Mouse (Mus musculus) heart, embryonic 15.5 days (tissue): ENCODE measurements at regions not wholly inside any gene's neighbourhood (a gene's known extent, or its start where the extent isn't known, plus 50 kb on each side); places are given as distances from the start of the nearest gene placed in this dataset.

Experiments
- ATAC-seq: fragments of 200-750 bp; cut with Nextera tagmentation; replicated peaks from 2 replicates; pipeline ENCODE4 v1.8.0; 2017; ENCODE audit warnings: low read depth, moderate TSS enrichment; ENCODE audit not compliant: insufficient number of reproducible peaks, insufficient read depth, low FRiP score
- H3K27ac ChIP-seq: fragments of 300-500 bp; sonication (generic); 2 replicates; pipeline ENCODE4 v1.5.1; 2015; ENCODE audit warnings: mild to moderate bottlenecking, inconsistent platforms
- H3K27me3 ChIP-seq: fragments of 300-500 bp; sonication (generic); 2 replicates; pipeline ENCODE4 v1.6.1; 2015; ENCODE audit warnings: inconsistent platforms
- H3K36me3 ChIP-seq: fragments of 300-500 bp; sonication (generic); 2 replicates; pipeline ENCODE4 v1.6.1; 2015; ENCODE audit warnings: mild to moderate bottlenecking, inconsistent platforms
- H3K4me1 ChIP-seq: fragments of 300-500 bp; sonication (generic); replicated peaks from 2 replicates; pipeline ENCODE4 v1.6.1; 2015; ENCODE audit warnings: inconsistent platforms
- H3K4me2 ChIP-seq: fragments of 300-500 bp; sonication (generic); 2 replicates; pipeline ENCODE4 v1.6.1; 2015; ENCODE audit warnings: inconsistent platforms, mild to moderate bottlenecking, moderate library complexity
- H3K4me3 ChIP-seq: fragments of 300-500 bp; sonication (generic); 2 replicates; pipeline ENCODE4 v1.5.1; 2015; ENCODE audit warnings: mild to moderate bottlenecking, inconsistent platforms
- H3K9ac ChIP-seq: fragments of 300-500 bp; sonication (generic); 2 replicates; pipeline ENCODE4 v1.6.1; 2015; ENCODE audit warnings: mild to moderate bottlenecking, inconsistent platforms
- H3K9me3 ChIP-seq: fragments of 300-500 bp; sonication (generic); replicated peaks from 2 replicates; pipeline ENCODE4 v1.6.1; 2016; ENCODE audit warnings: inconsistent platforms
- WGBS: fragments of 180-500 bp; shearing (Covaris S2); methylation state at CpG from one replicate; pipeline ENCODE4 v1.1.7; 2015; ENCODE audit warnings: mixed read lengths; 5-methylcytosine and 5-hydroxymethylcytosine counted together

GRCm38 (mm10) chr12:63598905-63599304 is 875.6 kb downstream of the Fscb start:
- Histone ChIP-seq H3K9ac (no peak overlapping the region), H3K4me1 (no peaks in the 10 kb centered on the region), H3K4me3 (no peak overlapping the region), H3K9me3 (no peaks in the 10 kb centered on the region), H3K27ac (no peak overlapping the region), H3K4me2 (no peak overlapping the region), H3K36me3 (no peaks in the 10 kb centered on the region), H3K27me3 (no peaks in the 10 kb centered on the region)
- ATAC-seq = no peak
- WGBS = 68% methylated on average over 6 of the region's 6 CpGs

GRCm38 (mm10) chr12:63554672-63555071 is 919.8 kb downstream of the Fscb start:
- no peak overlapping the region for H3K4me3 ChIP-seq
- no peaks in the 10 kb centered on the region for H3K27me3 ChIP-seq
- no peaks in the 10 kb centered on the region for H3K36me3 ChIP-seq
- no peak for ATAC-seq
- no peaks in the 10 kb centered on the region for H3K9me3 ChIP-seq
- H3K4me2 ChIP-seq = no peak overlapping the region
- no peak overlapping the region for H3K27ac ChIP-seq
- WGBS = 86% methylated on average over 1 of the region's 1 CpGs
- H3K9ac ChIP-seq = no peak overlapping the region
- H3K4me1 ChIP-seq = no peaks in the 10 kb centered on the region

- H3K9me3 ChIP-seq = no peaks in the 10 kb centered on the region
- peak overlapping the region; percentile 23; the same call in 1 of the 2 replicates for H3K4me3 ChIP-seq
- H3K27ac ChIP-seq = no peak overlapping the region
- 33% methylated on average over 4 of the region's 4 CpGs for WGBS
- H3K4me1 ChIP-seq = no peaks in the 10 kb centered on the region
- no peaks in the 10 kb centered on the region for H3K27me3 ChIP-seq
- no peak overlapping the region for H3K9ac ChIP-seq
- H3K4me2 ChIP-seq = peak overlapping the region; percentile 45; the same call in 1 of the 2 replicates
- no peak for ATAC-seq
- no peaks in the 10 kb centered on the region for H3K36me3 ChIP-seq
These were observed 921.7 kb downstream of the Fscb start for GRCm38 (mm10) chr12:63552831-63553230.

GRCm38 (mm10) chr12:63534084-63534483 is 940.4 kb downstream of the Fscb start:
- Histone ChIP-seq H3K4me1 (no peaks in the 10 kb centered on the region), H3K27ac (no peak overlapping the region), H3K4me2 (no peak overlapping the region), H3K36me3 (no peaks in the 10 kb centered on the region), H3K4me3 (no peak overlapping the region), H3K27me3 (no peaks in the 10 kb centered on the region), H3K9ac (no peak overlapping the region), H3K9me3 (no peaks in the 10 kb centered on the region)
- WGBS = 37% methylated on average over 1 of the region's 1 CpGs
- ATAC-seq = no peak

GRCm38 (mm10) chr12:63503774-63504173 is 970.7 kb downstream of the Fscb start:
- Histone ChIP-seq H3K27ac (no peak overlapping the region), H3K4me1 (no peaks in the 10 kb centered on the region; the same call in 1 of the 2 replicates), H3K4me3 (no peak overlapping the region), H3K27me3 (no peaks in the 10 kb centered on the region), H3K36me3 (no peaks in the 10 kb centered on the region), H3K4me2 (no peak overlapping the region), H3K9ac (no peak overlapping the region), H3K9me3 (no peaks in the 10 kb centered on the region)
- no peak for ATAC-seq
- WGBS = 18% methylated on average over 3 of the region's 3 CpGs

GRCm38 (mm10) chr12:63490405-63490804 is 984.1 kb downstream of the Fscb start:
- H3K4me2 ChIP-seq = no peak overlapping the region
- H3K4me3 ChIP-seq = no peak overlapping the region

GRCm38 (mm10) chr12:63484087-63484486 is 990.4 kb downstream of the Fscb start:
- H3K9me3 ChIP-seq = no peaks in the 10 kb centered on the region
- H3K4me3 ChIP-seq = no peak overlapping the region
- no peak overlapping the region for H3K9ac ChIP-seq
- 0 out of 2 replicates have a peak, but pooled peaks cover 3% of the 10 kb centered on the region for H3K4me1 ChIP-seq
- H3K36me3 ChIP-seq = no peaks in the 10 kb centered on the region
- H3K27me3 ChIP-seq = no peaks in the 10 kb centered on the region
- H3K4me2 ChIP-seq = no peak overlapping the region
- no peak overlapping the region for H3K27ac ChIP-seq
- ATAC-seq = no peak

More at GRCm38 (mm10) chr12:63490405-63490804, 984.1 kb downstream of the Fscb start:
- Histone ChIP-seq H3K27ac (no peak overlapping the region), H3K9ac (no peak overlapping the region), H3K9me3 (no peaks in the 10 kb centered on the region), H3K4me1 (peaks cover 3% of the 10 kb centered on the region; the same call in 1 of the 2 replicates), H3K36me3 (no peaks in the 10 kb centered on the region), H3K27me3 (no peaks in the 10 kb centered on the region)
- ATAC-seq = no peak

- H3K9ac ChIP-seq = no peak overlapping the region
- H3K9me3 ChIP-seq = no peaks in the 10 kb centered on the region
- no peaks in the 10 kb centered on the region for H3K4me1 ChIP-seq
- no peaks in the 10 kb centered on the region for H3K36me3 ChIP-seq
- no peak overlapping the region for H3K4me2 ChIP-seq
- H3K27ac ChIP-seq = no peak overlapping the region
- no peak overlapping the region for H3K4me3 ChIP-seq
- no peaks in the 10 kb centered on the region for H3K27me3 ChIP-seq
- no peak for ATAC-seq
These were observed 1005.6 kb downstream of the Fscb start for GRCm38 (mm10) chr12:63468936-63469335.
